Mouse (Mus musculus) frontal cortex, postnatal 36 days (tissue): ENCODE data around the gene Ccdc190.

ENCODE experiments used
- DNase-seq, 2 experiments: peaks; one replicate each; pipeline ENCODE4 v3.0.0; 2022; ENCODE audit warnings: low spot score in 2 of 2

The Ccdc190 gene

GRCm38 (mm10) chr1:169932122-169932746 is 3.8 kb downstream of the Ccdc190 start:
- no peak for DNase-seq

- DNase-seq = peak; percentile 62 to 70
Observed at GRCm38 (mm10) chr1:169934005-169934725, 5.7 kb downstream of the Ccdc190 start.

GRCm38 (mm10) chr1:169939345-169939744 is 10.9 kb downstream of the Ccdc190 start:
- peak in 1 of 2 experiments; percentile 74 for DNase-seq

GRCm38 (mm10) chr1:169946004-169946403 is 17.6 kb downstream of the Ccdc190 start:
- DNase-seq = no peak

GRCm38 (mm10) chr1:169947654-169948053 is 19.2 kb downstream of the Ccdc190 start:
- no peak for DNase-seq

- no peak for DNase-seq
Observed at GRCm38 (mm10) chr1:169948280-169948679, 19.8 kb downstream of the Ccdc190 start.

GRCm38 (mm10) chr1:169948866-169949265 is 20.4 kb downstream of the Ccdc190 start:
- DNase-seq = no peak

- no peak for DNase-seq
Observed at GRCm38 (mm10) chr1:169949981-169950380, 21.5 kb downstream of the Ccdc190 start.

GRCm38 (mm10) chr1:169950651-169951050 is 22.2 kb downstream of the Ccdc190 start:
- peak in 1 of 2 experiments; percentile 10 for DNase-seq

- DNase-seq = no peak
Observed at GRCm38 (mm10) chr1:169951561-169951960, 23.1 kb downstream of the Ccdc190 start.

- DNase-seq = no peak
Observed at GRCm38 (mm10) chr1:169952636-169953035, 24.2 kb downstream of the Ccdc190 start.

GRCm38 (mm10) chr1:169953106-169953505 is 24.7 kb downstream of the Ccdc190 start:
- no peak for DNase-seq

- DNase-seq = peak; percentile 99
Observed at GRCm38 (mm10) chr1:169968792-169969515, 40.5 kb downstream of the Ccdc190 start, which contains the start of gene Hsd17b7. TSS of gene Hsd17b7 (minus strand) at chr1:169969241.

- DNase-seq = no peak
Observed at GRCm38 (mm10) chr1:169969516-169969886, 41.1 kb downstream of the Ccdc190 start.

- DNase-seq = no peak
Observed at GRCm38 (mm10) chr1:169970936-169971335, 42.5 kb downstream of the Ccdc190 start.

GRCm38 (mm10) chr1:169971998-169972397 is 43.5 kb downstream of the Ccdc190 start:
- no peak for DNase-seq

GRCm38 (mm10) chr1:169977621-169978020 is 49.2 kb downstream of the Ccdc190 start:
- DNase-seq = no peak
